ENCODE assay signal across 25 mouse cellular contexts in genomic region chr9:49229054-49229453, GRCm38 (mm10). TPM values are rescaled to one million over a fixed set of nuclear protein-coding genes. Genes with fewer than 3 reads are reported as not detected.
"Had no signal": no experiment of that assay in that cellular context is flagged by ENCODE, and none has a peak within 500 bp of the region (broad histone marks: within the 10 kb centered on the region; RNA-seq: fewer than 3 reads in every experiment).

No protein-coding gene starts in this region.

- DNase-seq: kidney, adult 2 months; kidney, postnatal 14 days; lung, adult 18-20 months; retina, postnatal 1 day; right cerebral cortex, postnatal 25 days; spleen, adult 18-20 months; thymus, adult 2 months; thymus, postnatal 25 days had no signal

RNA-seq across cellular contexts. Expression of gene Gm4894, which starts 21.3 kb away (rescaled TPM):
- total RNA-seq: layer of hippocampus, adult 8-10 months; layer of hippocampus, postnatal 14 days; left cerebral cortex, postnatal 14 days; liver, adult 2 months; megakaryocyte-erythroid progenitor cell, adult 5-6 weeks had no signal
- polyA plus RNA-seq: intestine, embryonic 15.5 days; kidney, adult 2 months; kidney, embryonic 15.5 days; large intestine, adult 2 months; limb, embryonic 13.5 days; liver, adult 2 months; liver, embryonic 14.5 days; lung, embryonic 16.5 days; midbrain, embryonic 12.5 days; midbrain, embryonic 16.5 days; neural tube, embryonic 13.5 days; stomach, embryonic 14.5 days; testis, adult 2 months; urinary bladder, adult 2 months had no signal
